Mouse (Mus musculus): ENCODE measurements around the gene Otulinl. TPM values are rescaled to one million over a fixed set of nuclear protein-coding genes. Genes with fewer than 3 reads are reported as not detected.

Gene Otulinl
- total RNA-seq, 1 experiment: 1.7 TPM

DNA sequence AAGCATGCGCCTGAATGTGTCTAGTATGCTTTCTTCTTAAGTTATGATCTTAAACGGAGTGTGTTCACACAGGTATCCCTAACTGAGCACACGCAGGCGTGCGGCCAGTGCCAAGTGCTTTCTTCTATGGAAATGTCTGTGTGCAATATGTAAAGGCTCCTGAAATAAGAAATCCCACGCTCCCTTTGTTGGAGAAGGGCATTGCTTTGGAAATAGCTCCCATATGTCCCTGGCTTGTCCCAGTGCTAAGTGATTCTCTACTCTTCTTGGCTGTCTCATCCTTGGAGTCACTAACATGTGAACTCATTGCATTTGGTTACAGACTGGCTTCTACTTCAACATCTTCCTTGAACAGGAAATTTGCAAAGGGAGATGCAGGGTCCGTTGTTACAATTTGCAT, 3.4 kb upstream of the Otulinl start:
- in situ Hi-C loops (cut with MboI; ENCODE audit: low sequenced_read_pairs in 2 of 2, unreplicated experiment in 2 of 2): no loop called here
- no peaks in the 10 kb centered on the region for H3K9me3 ChIP-seq (ENCODE audit: control insufficient read depth, insufficient read depth, low read depth, low read length)
- H3K36me3 ChIP-seq (ENCODE audit: control insufficient read depth, insufficient read depth, low read length, poor library complexity, severe bottlenecking): no peaks in the 10 kb centered on the region
- no peaks in the 10 kb centered on the region; a peak in 1 of 4 replicates for H3K4me1 ChIP-seq (ENCODE audit: control insufficient read depth in 2 of 2, insufficient read depth in 2 of 2, low read length in 2 of 2, poor library complexity in 1 of 2)
- TF ChIP-seq MAFK (IDR thresholded peaks at IDR 0.05; ENCODE audit: insufficient read depth, low read depth, low read length) (no peak), HCFC1 (IDR thresholded peaks at IDR 0.05; ENCODE audit: borderline replicate concordance, insufficient read depth, low read length) (no peak), ZC3H11A (IDR thresholded peaks at IDR 0.05; ENCODE audit: borderline replicate concordance, low read depth, low read length) (no peak), CHD2 (IDR thresholded peaks at IDR 0.05; ENCODE audit: low read depth, low read length) (no peak), ZNF384 (IDR thresholded peaks at IDR 0.05; ENCODE audit: low read depth, low read length) (no peak)
- DNase-seq (ENCODE audit: low read depth, low spot score): no peak
- no peak overlapping the region for H3K4me3 ChIP-seq (ENCODE audit: insufficient read depth in 1 of 2, low read depth in 1 of 2, low read length in 2 of 2, poor library complexity in 1 of 2, severe bottlenecking in 1 of 2)
- H3K9ac ChIP-seq (ENCODE audit: insufficient read depth, low read depth, low read length, poor library complexity, severe bottlenecking): no peak overlapping the region
- H3K27ac ChIP-seq (ENCODE audit: insufficient read depth, low read depth, low read length, poor library complexity, severe bottlenecking): no peak overlapping the region

DNA sequence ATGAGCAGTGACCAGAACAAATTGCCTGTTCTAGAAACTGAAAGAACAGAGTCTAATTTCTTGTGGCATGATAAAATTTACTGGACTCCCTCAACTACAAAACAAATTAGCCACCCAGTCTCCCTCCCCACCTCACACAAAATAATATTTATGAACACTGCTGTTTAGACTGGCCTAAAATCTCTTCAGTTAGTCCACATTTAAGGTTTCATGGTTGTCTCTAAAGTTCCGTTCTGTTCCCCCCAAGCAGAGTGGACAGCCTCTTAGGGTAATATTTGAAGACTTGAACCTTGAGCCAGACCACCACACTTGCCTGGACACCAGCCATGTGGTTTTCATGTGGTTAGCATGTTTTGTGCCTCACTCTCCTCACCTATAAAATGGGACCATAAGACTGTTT, 1.8 kb upstream of the Otulinl start:
- Histone ChIP-seq H3K9ac (ENCODE audit: insufficient read depth, low read depth, low read length, poor library complexity, severe bottlenecking) (no peak overlapping the region), H3K27ac (ENCODE audit: insufficient read depth, low read depth, low read length, poor library complexity, severe bottlenecking) (no peak overlapping the region)
- TF ChIP-seq ZC3H11A (IDR thresholded peaks at IDR 0.05; ENCODE audit: borderline replicate concordance, low read depth, low read length) (no peak), ZNF384 (IDR thresholded peaks at IDR 0.05; ENCODE audit: low read depth, low read length) (no peak), HCFC1 (IDR thresholded peaks at IDR 0.05; ENCODE audit: borderline replicate concordance, insufficient read depth, low read length) (no peak), MAFK (IDR thresholded peaks at IDR 0.05; ENCODE audit: insufficient read depth, low read depth, low read length) (no peak), CHD2 (IDR thresholded peaks at IDR 0.05; ENCODE audit: low read depth, low read length) (no peak)

DNA sequence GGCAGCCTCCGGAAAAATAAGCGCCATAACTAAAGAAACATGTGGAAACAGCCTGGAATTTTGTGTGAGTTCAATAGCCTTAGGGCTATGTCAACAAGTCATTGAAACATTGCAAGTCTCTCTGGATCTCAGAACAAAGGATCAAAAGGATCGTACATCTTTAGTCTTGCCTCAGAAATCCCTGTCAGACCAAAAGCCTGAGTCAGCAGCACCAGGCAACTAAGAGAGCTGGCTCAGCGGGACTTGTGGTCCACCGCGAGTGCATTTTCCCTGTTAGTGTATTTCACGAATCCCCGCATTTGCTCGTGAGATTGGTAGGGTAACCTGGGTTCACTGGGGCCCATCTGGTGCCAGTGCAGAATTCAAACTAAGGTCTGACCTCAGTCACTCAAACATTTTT, 1.2 kb upstream of the Otulinl start:
- no peak overlapping the region for H3K4me3 ChIP-seq (ENCODE audit: insufficient read depth in 1 of 2, low read depth in 1 of 2, low read length in 2 of 2, poor library complexity in 1 of 2, severe bottlenecking in 1 of 2)
- TF ChIP-seq MAFK (IDR thresholded peaks at IDR 0.05; ENCODE audit: insufficient read depth, low read depth, low read length) (peak; percentile 78), HCFC1 (IDR thresholded peaks at IDR 0.05; ENCODE audit: borderline replicate concordance, insufficient read depth, low read length) (no peak)
- no peak overlapping the region for H3K9ac ChIP-seq (ENCODE audit: insufficient read depth, low read depth, low read length, poor library complexity, severe bottlenecking)
- H3K4me1 ChIP-seq (ENCODE audit: control insufficient read depth in 2 of 2, insufficient read depth in 2 of 2, low read length in 2 of 2, poor library complexity in 1 of 2): no peaks in the 10 kb centered on the region; a peak in 1 of 4 replicates
- H3K27ac ChIP-seq (ENCODE audit: insufficient read depth, low read depth, low read length, poor library complexity, severe bottlenecking): no peak overlapping the region
- H3K36me3 ChIP-seq (ENCODE audit: control insufficient read depth, insufficient read depth, low read length, poor library complexity, severe bottlenecking): no peaks in the 10 kb centered on the region
- in situ Hi-C loops (cut with MboI; ENCODE audit: low sequenced_read_pairs in 2 of 2, unreplicated experiment in 2 of 2): no loop called here
- no peak for DNase-seq (ENCODE audit: low read depth, low spot score)
- no peaks in the 10 kb centered on the region for H3K9me3 ChIP-seq (ENCODE audit: control insufficient read depth, insufficient read depth, low read depth, low read length)

More for the DNA sequence above, 1.8 kb upstream of the Otulinl start:
- Histone ChIP-seq H3K36me3 (ENCODE audit: control insufficient read depth, insufficient read depth, low read length, poor library complexity, severe bottlenecking) (no peaks in the 10 kb centered on the region), H3K4me1 (ENCODE audit: control insufficient read depth in 2 of 2, insufficient read depth in 2 of 2, low read length in 2 of 2, poor library complexity in 1 of 2) (no peaks in the 10 kb centered on the region; a peak in 1 of 4 replicates), H3K4me3 (ENCODE audit: insufficient read depth in 1 of 2, low read depth in 1 of 2, low read length in 2 of 2, poor library complexity in 1 of 2, severe bottlenecking in 1 of 2) (no peak overlapping the region), H3K9me3 (ENCODE audit: control insufficient read depth, insufficient read depth, low read depth, low read length) (no peaks in the 10 kb centered on the region)
- in situ Hi-C loops (cut with MboI; ENCODE audit: low sequenced_read_pairs in 2 of 2, unreplicated experiment in 2 of 2): no loop called here
- DNase-seq (ENCODE audit: low read depth, low spot score): no peak

DNA sequence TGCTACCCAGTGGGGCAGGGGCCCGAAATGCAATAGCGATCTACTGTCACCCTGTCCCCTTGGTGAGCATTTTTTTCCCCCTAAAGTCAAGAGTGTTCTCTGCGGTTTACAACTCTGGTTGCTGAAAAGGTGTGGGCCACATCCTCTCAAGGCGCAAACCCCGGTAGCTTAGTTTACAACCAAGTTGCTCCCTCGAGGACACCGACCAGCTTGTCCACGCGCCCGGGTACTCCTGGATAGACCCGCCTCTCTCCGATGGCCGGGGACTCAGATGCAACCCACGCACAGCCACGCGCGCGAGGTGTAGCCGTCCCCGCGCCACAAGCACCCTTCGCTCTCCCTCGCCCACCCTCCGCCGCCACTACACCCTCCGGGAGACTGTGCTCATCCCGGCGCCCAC, 382 bp downstream of the Otulinl start:
- Histone ChIP-seq H3K9me3 (ENCODE audit: control insufficient read depth, insufficient read depth, low read depth, low read length) (no peaks in the 10 kb centered on the region), H3K9ac (ENCODE audit: insufficient read depth, low read depth, low read length, poor library complexity, severe bottlenecking) (peak overlapping the region; percentile 71), H3K27ac (ENCODE audit: insufficient read depth, low read depth, low read length, poor library complexity, severe bottlenecking) (no peak overlapping the region), H3K36me3 (ENCODE audit: control insufficient read depth, insufficient read depth, low read length, poor library complexity, severe bottlenecking) (no peaks in the 10 kb centered on the region), H3K4me1 (ENCODE audit: control insufficient read depth in 2 of 2, insufficient read depth in 2 of 2, low read length in 2 of 2, poor library complexity in 1 of 2) (no peaks in the 10 kb centered on the region; a peak in 1 of 4 replicates), H3K4me3 (ENCODE audit: insufficient read depth in 1 of 2, low read depth in 1 of 2, low read length in 2 of 2, poor library complexity in 1 of 2, severe bottlenecking in 1 of 2) (peak overlapping the region; percentile 59 to 78)
- TF ChIP-seq ZC3H11A (IDR thresholded peaks at IDR 0.05; ENCODE audit: borderline replicate concordance, low read depth, low read length) (no peak), MAFK (IDR thresholded peaks at IDR 0.05; ENCODE audit: insufficient read depth, low read depth, low read length) (no peak), HCFC1 (IDR thresholded peaks at IDR 0.05; ENCODE audit: borderline replicate concordance, insufficient read depth, low read length) (no peak), ZNF384 (IDR thresholded peaks at IDR 0.05; ENCODE audit: low read depth, low read length) (no peak), CHD2 (IDR thresholded peaks at IDR 0.05; ENCODE audit: low read depth, low read length) (no peak)
- in situ Hi-C loops (cut with MboI; ENCODE audit: low sequenced_read_pairs in 2 of 2, unreplicated experiment in 2 of 2): no loop called here
- DNase-seq (ENCODE audit: low read depth, low spot score): no peak

DNA sequence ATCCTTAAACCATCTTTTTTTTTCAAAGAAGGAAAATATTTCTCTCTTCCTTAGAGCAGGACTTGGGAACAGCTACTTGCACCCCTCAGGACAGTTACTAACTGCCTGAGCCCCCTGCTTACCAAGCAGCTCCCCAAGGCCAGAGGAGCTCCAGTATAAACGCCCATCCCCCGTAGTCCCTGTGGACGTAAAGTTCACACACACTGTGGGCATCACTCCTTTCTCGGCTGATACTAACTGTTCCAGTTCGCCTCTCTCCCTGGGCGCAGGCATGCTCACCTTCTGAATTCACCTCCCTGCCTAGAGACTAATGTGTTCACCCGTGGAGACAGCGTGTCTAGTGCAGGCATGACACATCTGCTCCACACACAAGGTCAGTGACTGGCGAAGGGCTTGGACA, 2.9 kb downstream of the Otulinl start:
- in situ Hi-C loops (cut with MboI; ENCODE audit: low sequenced_read_pairs in 2 of 2, unreplicated experiment in 2 of 2): no loop called here
- no peak for DNase-seq (ENCODE audit: low read depth, low spot score)
- TF ChIP-seq CHD2 (IDR thresholded peaks at IDR 0.05; ENCODE audit: low read depth, low read length) (no peak), HCFC1 (IDR thresholded peaks at IDR 0.05; ENCODE audit: borderline replicate concordance, insufficient read depth, low read length) (no peak), ZC3H11A (IDR thresholded peaks at IDR 0.05; ENCODE audit: borderline replicate concordance, low read depth, low read length) (no peak), MAFK (IDR thresholded peaks at IDR 0.05; ENCODE audit: insufficient read depth, low read depth, low read length) (no peak), ZNF384 (IDR thresholded peaks at IDR 0.05; ENCODE audit: low read depth, low read length) (no peak)

More for the DNA sequence above, 2.9 kb downstream of the Otulinl start:
- Histone ChIP-seq H3K4me3 (ENCODE audit: insufficient read depth in 1 of 2, low read depth in 1 of 2, low read length in 2 of 2, poor library complexity in 1 of 2, severe bottlenecking in 1 of 2) (no peak overlapping the region), H3K9me3 (ENCODE audit: control insufficient read depth, insufficient read depth, low read depth, low read length) (no peaks in the 10 kb centered on the region), H3K36me3 (ENCODE audit: control insufficient read depth, insufficient read depth, low read length, poor library complexity, severe bottlenecking) (no peaks in the 10 kb centered on the region), H3K27ac (ENCODE audit: insufficient read depth, low read depth, low read length, poor library complexity, severe bottlenecking) (no peak overlapping the region), H3K4me1 (ENCODE audit: control insufficient read depth in 2 of 2, insufficient read depth in 2 of 2, low read length in 2 of 2, poor library complexity in 1 of 2) (no peaks in the 10 kb centered on the region; a peak in 1 of 4 replicates), H3K9ac (ENCODE audit: insufficient read depth, low read depth, low read length, poor library complexity, severe bottlenecking) (no peak overlapping the region)
